Mouse (Mus musculus) heart, postnatal 14 days (tissue): ENCODE measurements around the gene Vrk2. TPM values are rescaled to one million over a fixed set of nuclear protein-coding genes. Genes with fewer than 3 reads are reported as not detected.

Experiments used
- DNase-seq, 2 experiments: peaks; one replicate each; pipeline ENCODE4 v3.0.0; 2021 to 2022
- intact Hi-C: fragments of 180-260 bp; cut with DNase I; formaldehyde crosslinking; loops from one replicate; pipeline ENCODE4 v1.15.1; 2025
- total RNA-seq, 2 experiments: library from RNA; stranded (reverse); gene quantifications; 2 replicates each; pipeline ENCODE4 v1.2.3; 2021

Gene Vrk2
- total RNA-seq, 2 experiments from 2014 or later: 6.7 to 9.2 TPM

DNA sequence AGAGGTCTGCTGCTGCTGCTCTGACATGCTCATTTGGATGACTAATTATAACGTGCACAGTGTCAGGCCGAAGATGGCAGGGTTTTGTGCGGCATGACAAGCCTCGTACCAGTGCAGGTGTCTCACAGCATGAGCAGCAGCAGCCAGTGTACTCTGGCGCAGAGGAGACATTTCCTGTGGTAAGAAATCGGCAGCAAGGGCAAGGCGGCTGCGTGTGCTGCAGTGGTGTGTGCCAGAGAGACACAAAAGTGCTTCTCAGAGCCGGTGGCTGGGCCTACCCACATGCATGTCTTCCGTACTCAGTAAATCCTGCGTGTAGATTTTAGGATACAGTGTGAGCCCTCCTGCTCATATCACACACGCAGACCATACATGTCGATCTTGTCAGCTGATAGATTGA, 156.0 kb downstream of the Vrk2 start:
- DNase-seq: no peak
- intact Hi-C loops: no loop called here

DNA sequence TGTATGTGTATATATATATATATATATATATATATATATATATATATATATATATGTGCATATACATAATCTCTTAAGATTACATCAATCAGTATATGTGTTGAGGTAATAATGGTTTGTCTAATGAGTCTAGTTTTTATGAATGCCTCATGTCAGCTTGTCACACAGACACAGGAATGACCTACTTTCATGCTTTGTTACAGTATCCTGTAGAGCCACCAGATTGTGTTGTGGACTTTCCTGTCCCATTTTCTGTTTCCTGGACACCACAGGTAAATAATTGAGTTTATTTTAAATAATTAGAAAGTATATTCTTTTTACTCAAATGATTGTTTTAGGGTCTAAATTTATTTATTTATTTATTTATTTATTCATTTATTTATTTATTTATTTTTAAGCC, 159.6 kb downstream of the Vrk2 start:
- no peak for DNase-seq
- intact Hi-C loops: no loop called here

DNA sequence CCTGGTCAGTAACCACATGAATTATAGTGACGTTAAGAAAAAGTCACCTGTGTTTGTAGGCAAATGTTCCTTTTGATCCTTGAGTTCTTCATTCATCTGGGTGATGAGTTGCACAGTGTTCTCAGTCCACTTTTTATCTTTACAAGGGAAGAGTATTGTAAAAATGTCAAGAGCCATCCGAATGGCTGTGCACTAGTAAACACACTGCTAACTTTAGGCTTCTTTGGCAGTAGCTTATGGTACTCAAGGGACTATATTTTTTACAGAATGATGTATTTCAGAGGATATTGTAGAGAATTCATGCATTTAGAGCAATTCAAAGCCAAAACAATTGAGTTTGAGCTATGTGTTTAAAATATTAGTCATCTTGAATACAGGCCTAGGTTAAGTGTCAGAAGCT, 172.3 kb downstream of the Vrk2 start:
- intact Hi-C loops: no loop called here
- no peak for DNase-seq

Other genes with a start within 250 kb of the Vrk2 start
- 1 to 10 TPM; 8.5 to 9.1 TPM for gene Fancl, start 207.9 kb downstream of the Vrk2 start, total RNA-seq
- not detected for gene Gm6899, start 758 bp downstream of the Vrk2 start, total RNA-seq